Mouse (Mus musculus): Measurements from ENCODE around the gene Itih5.
A peak's percentile ranks its signal among the peaks of the same experiment; 100 is the strongest.

Itih5 gene

DNA sequence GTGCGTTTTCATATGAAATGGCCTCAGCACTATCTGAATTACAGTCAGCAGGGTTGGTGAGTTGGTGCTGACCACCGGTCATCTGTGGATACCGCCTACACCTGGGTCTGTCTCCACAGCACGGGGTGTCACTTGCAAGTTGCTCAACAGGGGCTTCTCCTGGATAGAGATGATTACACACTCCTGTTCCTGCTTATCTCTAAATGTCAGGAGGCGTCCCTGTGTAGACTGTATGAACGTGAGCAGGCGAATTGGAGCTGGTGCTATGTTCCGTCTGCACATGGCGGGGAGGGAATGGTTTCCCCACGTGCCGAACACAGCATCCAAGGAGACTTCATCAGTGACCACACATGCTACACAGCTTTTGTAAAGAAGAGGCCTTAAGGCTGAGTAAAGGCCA, 13.9 kb downstream of the Itih5 start:
- no peak for DNase-seq (ENCODE audit: low spot score in 2 of 2)

DNA sequence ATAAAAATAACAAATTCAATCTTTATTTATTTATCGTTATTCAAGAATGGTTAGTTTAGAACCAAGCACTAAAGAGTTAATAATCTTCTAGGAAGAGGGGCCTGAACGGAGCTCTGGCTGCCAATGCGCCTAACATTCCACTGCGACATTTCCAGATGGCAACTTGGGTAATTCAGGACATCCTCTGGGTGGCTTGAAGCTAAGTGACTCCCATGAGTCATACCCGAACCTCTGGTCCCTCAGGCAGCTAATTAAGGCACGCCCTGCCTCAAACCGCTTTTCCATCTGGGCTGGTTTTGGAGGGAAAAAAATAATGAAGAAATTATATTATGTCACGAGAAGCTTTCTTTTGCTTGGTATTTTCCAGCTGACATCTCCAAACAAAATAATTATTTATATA, 14.6 kb downstream of the Itih5 start:
- no peak for DNase-seq (ENCODE audit: low spot score in 2 of 2)

DNA sequence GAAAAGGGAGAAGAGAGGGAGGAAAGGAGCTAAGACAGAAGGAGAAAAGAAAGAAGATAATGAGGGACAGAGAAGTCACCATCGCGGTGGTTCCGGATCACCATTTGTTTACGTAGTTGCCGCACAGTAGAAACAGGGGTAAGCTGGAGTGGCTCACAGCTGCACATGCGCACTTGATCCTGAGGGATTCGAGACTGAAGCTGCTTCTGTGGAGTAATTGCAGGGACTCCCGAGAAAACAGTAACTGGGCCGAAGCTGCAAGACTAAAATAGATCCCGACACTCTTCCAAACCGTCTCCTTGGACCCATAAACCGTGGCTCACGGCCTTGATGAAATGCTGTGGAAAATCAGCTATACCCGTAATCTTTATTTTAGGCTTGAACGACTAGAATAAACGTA, 16.6 kb downstream of the Itih5 start:
- DNase-seq (ENCODE audit: low spot score in 2 of 2), result no peak

DNA sequence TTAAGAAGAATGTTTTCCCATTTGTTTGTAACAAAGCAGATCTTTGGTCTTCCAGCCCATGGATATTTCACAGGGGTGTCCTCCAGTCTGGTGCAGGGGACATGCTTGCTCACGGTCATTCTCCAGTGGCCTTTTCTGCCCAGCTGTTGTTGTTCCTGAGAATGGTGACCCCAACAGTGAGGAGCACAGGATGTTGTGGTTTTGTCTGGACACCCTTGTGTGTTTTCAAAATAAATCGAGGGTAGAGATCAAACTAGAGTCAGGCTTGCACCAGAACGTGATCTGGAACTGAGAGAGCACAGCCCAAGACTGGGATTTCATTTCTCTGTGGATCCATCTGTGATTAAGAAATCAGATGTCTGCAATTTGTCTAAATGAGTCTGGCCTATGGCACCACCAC, 40.2 kb downstream of the Itih5 start:
- DNase-seq (ENCODE audit: low spot score in 2 of 2), result no peak

DNA sequence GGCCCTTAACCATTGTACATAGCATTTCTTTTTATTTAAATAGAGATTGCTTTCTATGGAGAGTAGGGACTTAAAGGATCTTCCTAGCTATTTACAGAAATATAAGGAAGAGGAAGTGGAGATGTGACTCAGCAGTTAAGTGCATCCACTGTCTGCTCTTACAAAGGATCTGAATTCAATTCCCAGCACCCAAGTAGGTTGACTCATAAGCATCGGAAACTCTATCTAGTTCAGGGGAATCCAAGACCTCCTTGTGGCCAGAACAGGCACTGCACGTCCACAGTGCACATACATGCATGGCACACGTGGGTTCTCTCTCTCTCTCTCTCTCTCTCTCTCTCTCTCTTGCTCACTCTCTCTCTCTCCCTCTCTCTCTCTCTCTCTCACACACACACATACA, 41.8 kb downstream of the Itih5 start:
- no peak for DNase-seq (ENCODE audit: low spot score in 2 of 2)

DNA sequence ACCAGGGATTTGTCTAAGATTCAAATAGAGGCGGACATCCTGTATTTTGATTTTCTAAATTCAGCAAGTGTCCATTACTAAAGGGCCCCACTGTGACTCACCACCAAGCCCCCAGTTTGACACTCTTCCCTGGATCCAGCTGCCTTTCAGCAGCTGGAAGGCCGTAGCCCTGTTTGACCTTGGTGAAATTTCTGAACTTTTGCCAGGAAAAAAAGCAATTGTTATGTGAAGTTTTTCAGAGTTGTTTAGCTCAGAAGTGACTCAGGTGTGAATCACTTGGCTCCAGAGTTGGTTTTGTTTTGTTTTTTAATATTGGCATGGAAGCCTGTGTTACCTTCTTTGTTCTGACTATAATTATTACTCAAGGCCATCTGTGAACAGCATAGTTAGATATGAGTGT, 46.0 kb downstream of the Itih5 start:
- DNase-seq (ENCODE audit: low spot score in 2 of 2), result no peak

DNA sequence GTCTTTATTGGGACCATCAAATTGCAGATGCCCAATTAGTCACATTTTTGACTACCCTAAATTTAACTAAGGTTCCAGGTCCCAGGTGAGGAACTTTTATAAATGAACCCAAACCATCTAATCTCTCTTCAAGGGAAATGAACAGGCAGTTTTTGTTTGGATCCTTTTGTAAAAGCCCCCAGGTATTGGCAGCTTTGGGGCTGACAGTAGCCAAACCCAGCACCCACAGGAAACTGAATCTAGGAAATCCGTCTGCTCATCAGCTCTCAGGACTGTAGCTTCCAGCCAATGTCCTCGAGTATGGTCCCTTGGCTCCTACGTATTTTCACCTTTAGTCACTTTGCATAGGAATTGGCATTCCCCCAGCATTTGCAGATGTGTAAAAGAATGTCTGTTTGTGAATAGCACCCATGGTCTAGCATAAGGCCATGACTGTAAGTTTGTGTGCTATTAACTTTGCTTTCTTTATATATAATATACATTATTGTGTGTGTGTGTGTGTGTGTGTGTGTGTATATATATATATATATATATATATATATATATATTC, 47.4 kb downstream of the Itih5 start:
- DNase-seq (ENCODE audit: low spot score in 2 of 2), result no peak

DNA sequence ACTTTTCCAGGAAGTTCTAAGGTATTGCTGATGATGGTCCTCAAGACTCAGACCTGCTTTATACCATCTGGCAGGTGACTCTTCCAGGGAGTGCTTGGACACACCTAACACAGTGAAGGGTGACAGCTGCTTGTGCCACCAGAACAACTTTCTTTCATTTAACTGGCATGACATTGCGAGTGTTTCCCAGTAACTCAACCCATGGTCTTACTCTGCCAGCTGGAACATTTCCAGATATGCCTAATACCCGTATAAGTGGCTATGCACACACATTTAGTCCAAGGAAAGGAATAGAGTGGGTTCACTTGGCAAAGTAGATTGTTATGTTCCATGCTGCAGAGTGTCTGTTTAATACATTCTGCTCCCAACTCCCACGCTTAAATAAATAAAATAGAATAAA, 50.9 kb downstream of the Itih5 start:
- no peak for DNase-seq (ENCODE audit: low spot score in 2 of 2)

DNA sequence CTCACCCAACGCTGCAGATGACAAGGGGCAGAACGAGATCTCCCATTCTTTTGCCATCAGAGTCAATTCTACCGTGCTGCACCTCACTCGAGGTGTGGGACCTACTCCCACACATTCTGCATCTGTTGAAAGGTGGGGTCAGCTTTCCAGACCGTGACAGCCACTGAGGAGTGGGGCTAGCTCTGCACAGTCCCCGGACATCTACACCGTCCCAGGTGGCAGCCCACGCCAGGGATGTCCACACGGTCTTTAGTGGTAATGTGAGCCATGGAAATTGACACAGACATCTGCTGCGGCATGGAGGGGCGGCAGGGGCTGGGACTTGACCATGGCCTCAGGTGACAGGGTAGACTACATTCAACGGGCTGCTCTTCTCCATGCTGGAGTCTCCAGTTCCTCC, 60.1 kb downstream of the Itih5 start:
- DNase-seq (ENCODE audit: low spot score in 2 of 2), result no peak

DNA sequence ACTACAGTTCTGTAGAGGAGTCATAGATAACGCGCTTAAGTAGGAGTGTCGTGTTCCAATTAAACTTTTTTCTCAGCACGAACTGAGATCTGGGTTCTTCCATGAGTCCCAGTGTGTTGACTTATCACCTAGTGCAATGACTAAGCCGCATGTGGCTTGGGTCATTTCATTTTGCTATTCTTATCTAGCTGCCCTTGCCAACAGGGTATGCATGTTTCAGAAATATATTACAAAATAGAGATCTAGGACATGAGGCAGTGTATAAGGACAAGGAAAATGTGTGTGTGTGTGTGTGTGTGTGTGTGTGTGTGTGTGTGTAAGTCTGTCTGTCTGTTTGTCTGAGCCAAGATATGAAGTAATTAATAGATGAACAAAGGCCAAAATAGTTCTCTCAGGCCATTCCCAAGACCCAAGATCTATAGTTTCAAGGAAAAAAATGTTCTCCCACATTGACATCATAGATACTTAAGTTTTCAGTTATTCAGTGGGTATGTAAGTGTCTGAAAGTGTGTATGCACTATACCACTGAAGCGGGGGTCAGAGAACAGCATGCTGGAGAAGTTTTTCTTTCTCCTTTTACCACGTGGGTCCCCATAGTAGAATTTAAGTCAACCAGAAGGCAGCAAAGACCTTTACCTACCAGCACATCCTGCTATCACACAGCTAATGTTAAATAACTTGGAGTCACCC, 62.6 kb downstream of the Itih5 start:
- no peak for DNase-seq (ENCODE audit: low spot score in 2 of 2)

DNA sequence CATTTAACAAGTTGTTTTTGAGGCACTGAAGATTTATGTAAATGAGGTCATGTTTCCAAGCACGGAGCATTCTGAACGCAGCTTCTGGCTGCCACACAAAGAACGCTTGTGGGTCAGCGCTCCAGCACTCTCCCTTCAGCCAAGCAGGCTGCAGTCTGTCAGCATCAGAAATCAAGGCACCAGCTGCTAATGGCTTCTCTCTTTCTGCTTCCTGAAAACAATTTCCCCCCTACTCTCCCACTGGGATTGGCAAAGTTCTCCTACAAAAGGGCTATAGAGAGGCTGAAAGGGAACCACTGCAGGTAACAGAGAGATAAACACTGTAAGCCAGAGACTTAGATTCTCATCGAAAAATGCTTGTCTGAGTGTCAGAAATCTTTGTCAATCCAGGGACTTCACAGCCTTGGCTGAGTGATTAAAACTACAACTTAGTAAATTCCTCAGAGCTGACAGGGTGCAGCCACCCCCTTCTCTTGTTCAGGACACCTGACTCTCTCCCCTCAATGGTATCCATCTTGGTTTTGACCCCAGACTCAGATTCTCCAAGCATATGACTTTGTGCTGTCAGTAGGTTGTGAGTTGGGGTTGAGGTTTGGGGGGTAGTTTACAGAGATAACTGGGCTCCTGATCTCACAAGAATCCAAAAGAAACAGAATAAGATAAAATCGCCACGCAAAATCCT, 63.3 kb downstream of the Itih5 start:
- peak in 1 of 2 experiments; percentile 20 for DNase-seq (ENCODE audit: low spot score in 2 of 2)

DNA sequence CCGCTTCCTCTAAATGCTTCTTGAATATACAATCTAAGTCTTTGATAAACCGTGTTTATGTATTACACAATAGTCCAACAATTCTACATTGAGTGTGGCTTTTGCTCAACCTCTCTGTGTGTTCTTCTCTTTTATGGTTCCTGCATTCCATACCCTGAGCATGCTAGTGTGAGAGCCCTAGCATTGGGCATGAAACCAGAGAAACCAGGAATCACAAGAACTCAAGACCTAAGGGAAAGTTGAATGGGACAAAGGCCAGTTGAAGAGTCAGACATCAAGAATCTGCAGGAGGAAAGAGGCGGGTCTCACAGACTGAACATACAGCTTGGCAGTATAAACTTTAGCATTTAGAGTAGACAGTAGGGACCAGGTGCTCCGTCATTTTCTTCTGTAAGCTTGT, 68.5 kb downstream of the Itih5 start:
- no peak for DNase-seq (ENCODE audit: low spot score in 2 of 2)

DNA sequence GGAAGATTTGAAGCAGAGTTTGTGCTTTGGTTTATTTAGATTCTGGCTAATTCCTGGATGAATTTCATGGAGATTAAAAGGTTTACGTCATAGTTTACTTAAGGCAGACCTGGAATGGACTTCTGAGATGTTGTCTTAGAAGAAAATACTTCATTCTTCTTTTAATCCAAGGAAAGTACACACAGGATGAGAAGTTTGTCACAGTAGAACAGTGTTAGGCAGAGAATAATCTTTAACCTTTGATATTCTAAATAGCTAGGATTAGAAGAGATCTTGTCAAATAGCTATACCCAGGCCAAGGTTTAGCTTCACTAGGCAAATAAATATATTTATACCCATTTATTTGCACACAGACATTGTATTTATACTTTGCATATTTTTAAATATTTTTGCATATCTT, 73.5 kb downstream of the Itih5 start:
- DNase-seq (ENCODE audit: low spot score in 2 of 2), result no peak

DNA sequence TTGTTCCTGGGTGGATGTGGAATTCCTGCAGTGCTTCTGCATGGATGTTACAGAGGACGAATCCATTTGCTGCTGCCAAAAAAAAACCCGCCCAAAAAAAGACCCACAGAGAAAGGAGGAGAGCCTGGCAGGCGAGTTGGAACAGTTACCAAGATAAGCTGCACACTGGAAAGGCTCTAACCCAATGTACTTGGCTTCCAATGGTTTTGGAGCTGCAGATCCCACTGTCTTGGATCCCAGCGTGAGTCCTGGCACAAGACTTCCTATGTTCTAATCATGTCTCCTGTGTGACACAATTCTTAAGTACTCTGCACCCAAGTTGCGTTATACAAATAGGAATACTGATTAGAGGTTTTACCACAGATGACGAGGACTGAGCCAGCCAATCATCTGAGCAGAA, 78.6 kb downstream of the Itih5 start:
- DNase-seq (ENCODE audit: low spot score in 2 of 2), result no peak

DNA sequence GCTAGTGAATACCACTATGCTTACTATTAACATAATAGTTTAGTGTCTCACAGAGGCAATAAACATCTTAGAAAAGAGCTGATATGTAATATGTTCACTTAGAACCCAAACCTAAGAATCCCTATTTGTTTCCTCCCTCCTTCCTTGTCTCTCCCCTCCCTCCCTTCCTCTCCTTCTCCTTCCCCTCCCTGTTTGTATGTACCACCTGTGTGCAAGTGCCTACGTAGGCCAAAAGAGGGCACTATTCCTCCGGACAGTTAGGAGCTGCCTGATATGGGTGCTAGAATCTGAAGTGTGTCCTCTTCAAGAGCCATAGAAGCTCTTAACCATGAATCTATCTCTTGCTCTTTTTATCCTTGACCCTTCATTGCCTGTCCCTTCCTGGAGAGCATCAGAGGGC, 83.2 kb downstream of the Itih5 start:
- no peak for DNase-seq (ENCODE audit: low spot score in 2 of 2)

DNA sequence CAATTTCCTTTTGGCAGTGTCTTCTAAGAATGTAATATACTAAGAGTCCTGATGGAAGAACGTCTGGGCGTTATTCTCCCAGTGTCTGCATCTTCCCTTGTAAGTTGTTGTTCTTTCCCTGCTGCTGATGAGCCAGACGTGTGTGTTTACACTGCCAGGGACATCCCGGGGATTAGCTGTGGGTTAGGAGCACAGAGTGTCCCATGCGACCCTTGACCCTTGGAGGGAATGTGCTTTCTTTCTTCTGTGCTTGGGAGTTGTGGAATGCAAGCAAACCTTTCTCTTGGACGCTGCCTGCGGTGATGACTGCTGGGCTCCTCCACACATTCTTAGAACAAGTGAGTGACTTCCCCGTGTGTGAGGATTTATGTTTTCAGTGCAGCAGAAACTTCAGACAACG, 89.6 kb downstream of the Itih5 start:
- peak in 1 of 2 experiments; percentile 35 for DNase-seq (ENCODE audit: low spot score in 2 of 2)

DNA sequence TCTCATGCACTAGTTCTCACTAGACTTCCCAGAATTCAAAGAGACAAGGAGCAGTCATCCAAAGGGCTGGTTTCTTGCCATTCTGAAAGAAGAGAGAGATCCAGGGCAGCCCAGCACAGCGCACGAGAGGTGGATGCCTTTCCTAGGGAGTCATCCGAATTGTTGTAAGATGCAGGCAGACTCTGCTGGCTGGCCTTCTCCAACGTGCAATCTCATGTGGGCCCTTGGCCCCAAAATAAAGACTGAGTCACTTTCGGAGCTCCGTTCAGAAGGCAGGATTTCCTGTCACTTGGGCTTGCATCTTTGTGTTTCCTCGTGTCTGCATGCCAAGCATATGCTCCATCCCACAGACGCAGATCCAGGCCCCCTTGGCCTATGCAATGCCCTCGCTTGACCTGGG, 97.1 kb downstream of the Itih5 start:
- peak in 1 of 2 experiments; percentile 59 for DNase-seq (ENCODE audit: low spot score in 2 of 2)

DNA sequence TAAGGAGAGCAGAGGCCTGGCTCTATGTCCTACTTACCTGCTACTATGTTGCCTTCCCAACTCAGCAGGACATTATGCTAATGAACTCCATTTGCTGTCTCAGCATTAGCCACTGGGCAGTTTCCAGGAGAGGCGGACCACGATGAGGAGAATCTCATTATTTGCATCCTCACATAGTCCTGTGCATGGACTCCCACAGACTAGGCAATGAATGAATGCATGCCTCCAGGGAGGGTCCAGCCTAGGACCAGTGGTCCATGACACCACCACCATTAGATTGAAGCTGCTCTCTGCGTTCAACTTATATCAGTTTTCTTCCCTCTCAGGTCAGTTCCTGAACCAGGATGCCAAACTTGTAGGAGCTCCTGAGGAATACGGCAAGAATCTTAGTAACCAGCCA, 97.6 kb downstream of the Itih5 start:
- no peak for DNase-seq (ENCODE audit: low spot score in 2 of 2)

DNA sequence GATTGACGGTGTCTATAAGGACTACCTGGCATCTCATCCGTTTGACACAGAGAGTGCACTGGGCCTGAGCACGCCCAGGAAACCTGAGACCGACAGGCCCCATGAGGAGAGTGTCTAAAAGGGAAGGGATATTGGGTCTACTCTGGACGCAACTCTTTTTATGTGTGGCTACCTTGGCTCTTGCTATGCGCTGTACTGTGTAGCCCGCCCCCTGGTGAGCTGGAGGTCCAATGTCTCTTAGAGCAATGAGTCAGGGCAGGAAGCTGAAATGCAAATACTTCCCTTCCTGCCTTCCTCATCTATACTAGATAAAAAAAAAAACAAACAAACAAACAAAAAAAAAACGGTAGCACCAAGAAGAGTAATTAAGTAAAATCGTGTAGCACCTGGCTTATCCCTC, 98.1 kb downstream of the Itih5 start:
- DNase-seq (ENCODE audit: low spot score in 2 of 2), result no peak

DNA sequence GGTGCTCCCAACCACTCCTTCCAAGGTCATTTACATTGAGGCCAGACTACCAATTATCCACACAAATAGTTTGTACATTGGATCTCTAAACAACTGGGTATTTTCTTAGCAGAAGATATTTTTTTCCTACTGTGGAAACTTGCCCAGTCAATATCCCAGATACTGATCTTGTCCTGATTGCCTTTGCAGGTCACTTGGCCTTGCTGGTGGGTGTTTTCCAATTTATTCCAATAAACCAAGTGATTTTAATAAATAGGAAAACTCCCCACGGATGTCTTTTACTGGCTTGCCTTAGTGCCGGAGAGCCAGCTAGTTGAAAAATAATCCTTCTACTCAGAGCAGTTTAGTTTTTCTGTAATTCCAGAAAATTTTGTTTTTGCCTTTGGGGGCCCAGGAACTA, 98.6 kb downstream of the Itih5 start:
- no peak for DNase-seq (ENCODE audit: low spot score in 2 of 2)

DNA sequence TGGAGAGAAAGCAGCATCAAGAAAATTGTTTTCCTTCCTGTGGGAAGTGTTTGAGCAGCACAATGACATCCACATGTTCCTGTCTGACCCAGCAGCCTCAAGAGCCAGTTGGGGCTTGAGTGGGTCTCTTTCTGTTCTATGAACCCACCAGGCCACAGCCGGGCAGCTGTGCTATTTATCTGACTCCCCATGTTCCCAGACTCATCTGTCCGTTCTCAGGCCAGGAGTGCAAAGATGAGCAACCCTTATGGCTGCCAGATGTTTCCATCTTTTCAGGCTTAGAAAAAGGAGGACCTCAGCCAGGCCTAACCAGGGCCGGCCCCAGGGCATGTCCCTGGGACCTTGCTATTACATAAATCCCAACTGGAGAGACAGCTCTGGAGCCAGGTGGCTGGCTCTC, 100.0 kb downstream of the Itih5 start:
- no peak for DNase-seq (ENCODE audit: low spot score in 2 of 2)

DNA sequence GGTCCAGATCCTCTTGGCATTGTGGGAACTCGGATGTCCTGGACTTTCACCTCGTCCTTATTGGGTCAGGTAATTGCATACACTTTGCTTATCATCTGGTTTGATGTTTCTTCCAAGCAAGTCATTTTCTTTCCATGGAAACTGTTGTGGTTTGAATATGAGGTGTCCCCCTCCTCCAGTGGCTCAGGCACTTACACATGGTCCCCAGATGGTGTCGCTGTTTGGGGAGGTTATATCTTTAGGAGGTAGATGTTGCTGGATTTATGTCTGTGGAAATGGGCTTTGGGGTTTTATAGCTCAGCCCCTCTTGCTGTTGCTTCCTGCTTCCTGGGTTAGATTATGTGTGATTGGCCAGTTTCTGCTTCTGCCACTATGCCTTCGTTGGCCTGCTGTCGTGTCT, 103.6 kb downstream of the Itih5 start:
- DNase-seq (ENCODE audit: low spot score in 2 of 2), result no peak

DNA sequence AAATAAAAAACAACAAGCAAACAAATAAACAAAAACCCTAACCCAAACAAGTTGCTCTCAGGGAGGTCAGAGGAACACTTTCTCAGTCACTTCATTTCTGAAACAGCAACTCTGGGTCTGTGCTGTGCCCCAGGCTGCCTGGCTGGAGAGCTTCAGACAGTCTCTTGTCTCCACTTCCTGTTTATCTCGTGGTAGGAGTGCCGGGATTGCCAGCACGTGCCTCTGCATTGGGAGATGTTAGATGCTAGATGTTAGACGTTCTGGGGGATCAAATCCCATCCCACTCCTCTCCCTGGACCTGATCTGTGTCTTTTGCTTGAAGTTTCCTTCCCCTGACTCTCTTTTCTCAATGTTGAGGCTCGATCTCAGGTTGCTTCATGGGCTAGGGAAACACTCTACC, 104.9 kb downstream of the Itih5 start:
- DNase-seq (ENCODE audit: low spot score in 2 of 2), result no peak

DNA sequence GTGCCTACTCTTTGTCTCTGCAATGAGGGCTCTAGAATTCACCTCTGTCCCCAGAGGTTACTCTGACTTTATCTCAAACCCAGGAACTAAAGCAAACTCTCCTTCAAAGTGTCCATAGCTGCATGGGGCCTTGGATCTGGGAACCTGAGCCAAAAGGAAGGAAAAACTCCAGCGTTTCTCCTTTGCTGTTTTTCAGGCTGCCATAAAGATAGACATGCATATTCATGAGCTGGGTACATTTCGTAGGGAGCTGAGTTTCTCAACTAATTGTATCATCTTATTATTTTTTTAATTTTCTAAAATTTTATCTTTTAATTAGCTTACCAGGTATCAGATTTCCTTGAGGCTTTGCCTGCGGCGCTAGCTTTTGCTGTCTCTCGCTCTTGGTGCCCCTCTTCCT, 106.7 kb downstream of the Itih5 start:
- no peak for DNase-seq (ENCODE audit: low spot score in 2 of 2)
